Mouse (Mus musculus): ENCODE measurements around the gene D6Wsu163e.

Gene D6Wsu163e

DNA sequence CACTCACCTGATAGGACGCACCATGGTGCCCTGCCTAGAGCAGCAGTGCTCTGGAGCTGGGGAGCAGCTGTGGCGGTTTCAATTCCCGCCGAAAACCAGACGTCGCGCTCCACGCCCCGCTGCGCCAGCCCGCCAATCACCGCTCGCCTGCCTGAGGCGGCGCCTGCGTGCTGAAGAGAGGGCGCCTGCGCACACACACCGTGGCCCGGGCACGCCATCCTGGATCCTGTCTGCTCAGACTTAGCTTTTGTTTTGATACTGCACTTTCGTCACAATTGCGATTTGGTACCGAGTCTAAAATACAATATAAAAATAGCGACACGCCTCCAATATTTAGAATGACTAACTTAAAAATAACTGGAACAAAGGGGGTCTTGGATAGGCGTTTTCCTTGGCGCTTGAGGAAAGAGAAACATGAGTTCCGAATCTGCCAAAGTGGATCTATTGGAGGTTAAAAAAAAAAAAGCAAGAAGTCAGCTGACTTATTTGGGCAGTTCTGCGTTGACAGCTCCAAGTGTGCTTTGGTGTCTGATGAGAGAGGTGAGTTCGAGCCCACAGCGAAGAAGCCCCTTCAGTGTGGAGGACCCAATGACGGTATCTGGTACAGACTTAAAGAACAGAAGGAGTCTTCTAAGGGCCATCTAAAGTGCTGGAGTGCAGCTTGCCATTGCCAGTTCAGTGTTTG is at the start of gene D6Wsu163e, which contains the start of gene Rad51ap1:
Gene D6Wsu163e (plus strand): TSS at position 476 of the 685 bp plus-strand sequence.
Gene Rad51ap1 (minus strand): TSS at position 101 of the 685 bp plus-strand sequence.
- peak; percentile 96 for DNase-seq (ENCODE audit: low spot score)

DNA sequence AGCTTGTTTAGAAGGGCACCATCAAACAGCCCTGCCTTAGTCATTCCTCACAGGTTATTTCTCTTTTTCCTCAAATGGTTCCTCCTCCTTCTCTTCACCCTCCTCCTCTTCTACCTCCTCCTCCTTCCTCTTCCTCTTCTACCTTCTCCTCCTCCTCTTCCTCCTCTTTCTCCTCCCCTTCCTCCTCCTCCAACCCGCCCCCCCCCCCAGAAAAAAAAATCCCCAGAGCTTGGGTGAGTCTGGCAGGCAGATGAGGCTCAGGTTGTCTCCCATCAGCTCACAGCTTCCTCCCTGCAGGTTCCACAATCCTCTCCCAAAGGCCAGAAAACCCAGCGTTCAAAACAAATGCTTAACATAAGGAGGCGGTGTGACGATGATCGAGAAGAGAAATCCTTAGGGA is 32.4 kb upstream of the D6Wsu163e start:
- no peak for DNase-seq (ENCODE audit: low spot score)

DNA sequence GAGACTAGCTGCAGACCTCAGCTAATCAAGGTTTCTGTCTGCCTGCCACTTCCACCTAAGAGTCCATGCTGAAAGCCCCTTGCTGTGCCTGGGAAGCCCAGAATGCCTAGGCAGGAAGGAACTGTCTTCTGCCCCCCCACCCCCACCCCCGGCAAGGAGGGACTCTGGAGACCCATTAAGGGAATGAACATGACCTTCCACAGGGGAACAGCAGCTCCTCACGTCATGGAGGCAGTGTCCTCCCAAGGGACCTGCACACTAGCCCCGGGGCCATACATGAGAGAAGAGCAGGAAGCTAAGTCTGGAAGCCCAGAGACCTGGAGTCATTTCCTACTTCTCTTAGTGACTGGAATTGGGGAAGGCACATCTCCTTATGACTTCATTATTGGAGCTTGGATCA is 31.9 kb upstream of the D6Wsu163e start:
- no peak for DNase-seq (ENCODE audit: low spot score)

DNA sequence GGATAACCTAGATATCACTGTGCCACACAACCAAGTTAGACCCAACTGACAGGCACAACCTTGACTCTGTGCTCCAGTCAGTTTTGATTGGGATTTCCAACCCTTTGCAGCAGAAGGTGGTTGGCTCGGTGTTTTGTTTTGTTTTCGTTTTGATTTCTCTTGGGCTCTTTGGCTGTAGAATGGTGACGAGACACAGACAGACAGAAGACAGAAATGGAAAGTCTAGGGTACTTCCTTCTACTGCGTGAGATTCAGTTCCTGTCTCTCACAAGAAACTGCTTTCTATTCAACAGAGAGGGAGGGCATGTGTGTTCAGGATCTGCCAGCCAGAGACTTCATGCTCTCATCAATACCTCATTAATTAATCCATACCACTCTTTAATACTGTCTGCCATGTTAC is 29.0 kb upstream of the D6Wsu163e start:
- no peak for DNase-seq (ENCODE audit: low spot score)

DNA sequence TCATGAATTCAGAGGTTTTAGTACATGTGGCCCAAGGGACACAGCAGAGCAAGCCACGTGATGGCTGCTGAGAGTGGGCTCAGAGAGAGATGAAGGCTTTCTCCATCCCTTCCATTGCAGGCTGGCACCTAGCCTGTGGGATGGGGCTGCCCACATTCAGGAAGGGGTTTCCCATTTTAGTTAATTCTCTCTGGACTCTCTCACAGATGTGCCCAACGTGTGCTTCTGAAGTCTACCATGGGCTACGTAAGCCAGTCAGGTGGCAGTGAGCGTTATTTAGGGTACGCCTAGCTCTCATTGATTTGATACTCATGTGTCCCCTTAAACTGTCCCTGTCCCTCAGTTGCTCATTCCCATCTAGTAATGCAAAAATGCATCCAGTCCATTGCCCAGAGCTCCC is 24.8 kb upstream of the D6Wsu163e start:
- DNase-seq (ENCODE audit: low spot score): no peak

DNA sequence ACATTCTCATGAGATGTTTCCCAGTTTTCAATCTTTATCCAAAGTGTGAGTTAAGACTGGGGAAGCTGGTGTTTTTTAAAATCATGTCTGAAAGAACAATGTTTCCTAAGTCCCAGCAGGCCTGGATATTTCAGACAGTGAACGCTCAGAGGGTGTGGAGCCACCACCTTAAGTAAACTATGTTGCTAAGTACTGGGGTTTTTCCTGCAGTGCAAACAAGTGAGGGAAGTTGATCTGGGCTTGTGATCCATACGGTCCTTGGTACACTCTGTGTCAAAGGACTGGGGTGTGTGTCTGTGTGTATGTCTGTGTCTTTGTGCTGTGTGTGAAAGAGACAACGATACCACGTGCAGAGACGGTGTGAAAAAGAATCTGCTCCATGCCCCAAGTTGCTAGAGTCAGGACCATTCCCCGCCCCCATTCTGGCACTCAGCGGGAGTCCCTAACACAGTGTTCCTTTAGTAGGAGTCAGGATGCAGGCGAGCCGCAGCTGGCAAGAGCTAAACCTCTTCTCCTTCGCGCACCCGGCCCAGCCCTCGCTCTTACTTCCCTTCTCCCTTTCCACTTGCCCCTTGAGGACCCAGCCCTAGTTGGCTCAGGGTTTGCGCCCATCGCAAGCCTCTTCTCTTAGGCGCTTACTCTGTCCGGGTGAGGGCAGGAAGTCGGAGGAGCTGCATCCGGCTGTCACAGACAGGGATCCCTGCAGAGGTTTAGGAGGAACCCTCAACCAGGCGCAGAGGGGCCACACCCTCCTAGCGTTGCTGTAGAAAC is 18.5 kb upstream of the D6Wsu163e start, which contains the start of gene Dyrk4:
Gene Dyrk4 (minus strand): TSS at position 729 of the 771 bp plus-strand sequence.
- DNase-seq (ENCODE audit: low spot score): peak; percentile 13

DNA sequence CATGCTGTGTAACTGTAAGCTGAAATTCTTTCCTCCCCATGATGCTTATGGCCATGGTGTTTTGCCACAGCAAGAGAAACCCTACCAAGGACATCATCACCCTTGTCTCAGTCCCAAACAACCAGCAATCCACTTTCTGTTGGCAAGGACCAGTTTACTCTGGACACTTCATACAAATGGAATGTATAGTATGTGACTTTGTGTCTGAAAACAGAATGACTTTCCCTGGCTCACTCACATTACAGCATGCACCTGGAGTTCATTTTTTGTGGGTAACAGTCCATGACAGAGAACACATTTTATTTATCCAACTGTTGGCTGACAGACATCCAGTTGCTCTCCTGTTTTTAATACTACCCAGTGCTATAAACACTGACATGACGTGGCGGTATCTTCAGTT is 6.9 kb upstream of the D6Wsu163e start:
- DNase-seq (ENCODE audit: low spot score): no peak

DNA sequence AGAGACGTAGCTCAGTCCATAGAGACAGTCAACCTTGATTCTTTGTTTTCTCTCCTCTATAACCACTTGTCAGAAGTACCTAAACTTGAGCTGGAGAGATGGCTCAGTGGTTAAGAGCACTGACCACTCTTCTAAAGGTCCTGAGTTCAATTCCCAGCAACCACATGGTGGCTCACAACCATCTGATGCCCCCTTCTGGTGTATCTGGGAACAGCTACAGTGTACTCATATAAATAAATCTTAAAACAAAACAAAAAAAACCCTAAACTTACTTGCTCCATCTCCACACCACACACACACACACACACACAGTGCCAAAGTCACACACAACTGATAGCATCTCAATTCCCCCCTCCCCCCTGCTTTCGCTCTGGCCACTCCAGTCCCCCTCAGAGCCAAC is 1.7 kb upstream of the D6Wsu163e start:
- DNase-seq (ENCODE audit: low spot score): no peak

DNA sequence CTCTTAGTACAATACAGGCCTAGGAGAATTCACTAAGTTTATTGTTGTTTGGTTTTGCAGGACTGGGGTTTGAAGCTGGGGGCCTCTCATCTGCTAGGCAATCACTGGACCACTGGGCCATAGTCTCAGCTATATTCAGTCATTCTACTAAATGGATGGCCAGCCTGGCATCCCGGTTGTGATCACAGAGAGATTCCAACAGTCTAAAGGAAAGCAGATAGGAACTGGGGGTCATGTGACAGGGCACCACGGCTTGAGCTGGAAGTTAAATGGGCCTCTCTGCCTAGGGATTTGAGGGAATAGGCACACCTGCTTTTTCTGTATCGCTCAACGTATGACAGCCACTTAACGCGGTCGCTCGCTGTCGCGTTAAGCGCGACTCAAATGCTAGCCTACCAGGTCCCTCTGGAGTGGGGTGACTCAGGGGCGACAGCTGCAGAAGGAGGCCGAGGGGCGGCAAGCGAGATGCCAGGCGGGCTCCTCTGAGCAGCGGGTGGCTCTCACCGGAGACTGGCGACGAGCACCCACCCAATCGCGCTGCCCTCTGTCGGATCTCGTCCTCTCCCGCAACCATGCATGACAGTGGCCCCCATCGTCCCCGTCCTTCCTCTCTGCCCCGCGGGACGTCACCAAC is 792 bp upstream of the D6Wsu163e start:
- no peak for DNase-seq (ENCODE audit: low spot score)

DNA sequence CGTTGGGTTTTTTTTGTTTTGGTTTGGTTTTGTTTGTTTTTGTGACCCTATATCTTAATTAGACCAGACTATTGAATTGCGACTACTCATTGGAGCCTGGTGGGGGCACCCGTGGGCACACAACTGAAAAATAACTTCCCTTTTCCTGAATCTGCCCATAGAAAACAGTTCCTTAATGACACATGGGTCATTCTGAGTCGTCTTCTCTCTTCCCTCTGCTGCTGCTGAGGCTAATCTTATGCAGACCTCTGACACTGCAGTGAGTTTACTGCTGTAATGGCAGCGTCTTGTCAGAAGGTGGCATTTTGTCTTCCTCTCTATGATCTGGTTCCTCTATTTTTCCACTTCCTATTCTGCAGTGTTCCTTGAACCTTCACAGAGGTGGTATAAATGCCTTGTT is 689 bp downstream of the D6Wsu163e start:
- DNase-seq (ENCODE audit: low spot score): no peak

DNA sequence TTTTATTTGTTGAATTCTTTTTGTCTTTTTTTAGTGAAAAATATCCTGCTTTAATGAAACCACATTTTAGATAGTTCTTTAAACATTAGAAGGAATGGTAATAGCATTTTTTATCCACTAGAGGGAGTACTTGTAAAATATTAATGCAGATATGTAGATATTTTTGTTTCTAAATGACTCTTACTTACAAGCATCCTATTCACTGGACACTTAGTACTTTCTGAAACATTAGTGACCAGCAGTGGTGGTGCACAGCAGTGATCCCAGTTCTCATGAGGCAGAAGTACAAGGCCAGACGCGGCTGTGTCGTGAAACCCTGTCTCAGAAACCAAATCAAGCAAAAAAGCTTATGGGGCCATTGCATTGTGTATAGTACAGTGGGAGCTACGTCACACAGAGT is 8.6 kb downstream of the D6Wsu163e start:
- DNase-seq (ENCODE audit: low spot score): no peak

DNA sequence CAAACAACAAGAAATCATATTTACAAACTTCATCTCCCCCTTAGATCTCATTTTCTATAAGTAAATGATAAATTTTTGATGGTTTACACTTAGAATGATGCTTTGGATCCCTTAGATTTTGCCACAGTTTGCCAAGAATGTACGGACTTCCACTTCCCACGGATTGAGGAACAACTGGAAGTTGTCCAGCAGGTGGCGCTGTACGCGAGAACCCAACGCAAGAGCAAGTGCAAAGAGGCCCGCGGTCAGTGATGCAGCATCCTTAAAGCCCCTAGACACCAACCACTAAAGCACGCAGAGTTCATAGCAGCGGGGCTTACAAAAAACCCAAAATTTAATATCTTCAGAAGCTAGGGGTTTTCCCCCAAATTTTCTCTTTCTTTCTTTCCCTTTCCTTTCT is 16.0 kb downstream of the D6Wsu163e start:
- DNase-seq (ENCODE audit: low spot score): peak; percentile 52

DNA sequence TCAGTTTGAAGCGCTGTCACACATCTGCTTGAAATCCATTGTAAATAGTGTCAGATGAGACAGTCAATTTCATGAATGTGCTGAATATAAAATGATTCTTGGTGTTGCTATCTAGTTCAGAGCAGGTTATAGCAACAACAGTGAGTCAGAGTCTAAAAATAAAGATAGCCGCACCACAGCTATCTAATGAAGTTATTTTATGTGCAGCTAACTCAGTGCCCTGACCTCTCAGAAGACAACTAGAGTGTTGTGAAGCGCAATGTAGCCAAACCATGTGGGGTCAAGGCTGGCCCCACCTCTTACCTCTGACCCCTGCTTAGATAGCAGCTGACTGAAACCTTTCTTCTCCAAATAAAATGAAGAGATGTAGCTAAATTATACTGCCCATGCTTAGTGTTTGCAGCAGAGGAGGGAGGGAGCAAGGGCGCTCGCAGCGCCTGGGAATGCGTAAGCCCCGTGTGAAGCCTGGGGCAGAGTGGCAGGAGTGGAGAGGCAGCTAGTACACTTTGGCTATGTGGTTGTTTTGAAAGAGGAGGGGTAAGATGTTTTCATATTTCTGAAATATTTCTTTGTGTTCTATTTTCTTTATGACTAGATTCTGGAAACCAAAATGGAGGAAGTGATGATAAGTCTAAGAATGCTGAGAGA is 21.7 kb downstream of the D6Wsu163e start:
- DNase-seq (ENCODE audit: low spot score): no peak

DNA sequence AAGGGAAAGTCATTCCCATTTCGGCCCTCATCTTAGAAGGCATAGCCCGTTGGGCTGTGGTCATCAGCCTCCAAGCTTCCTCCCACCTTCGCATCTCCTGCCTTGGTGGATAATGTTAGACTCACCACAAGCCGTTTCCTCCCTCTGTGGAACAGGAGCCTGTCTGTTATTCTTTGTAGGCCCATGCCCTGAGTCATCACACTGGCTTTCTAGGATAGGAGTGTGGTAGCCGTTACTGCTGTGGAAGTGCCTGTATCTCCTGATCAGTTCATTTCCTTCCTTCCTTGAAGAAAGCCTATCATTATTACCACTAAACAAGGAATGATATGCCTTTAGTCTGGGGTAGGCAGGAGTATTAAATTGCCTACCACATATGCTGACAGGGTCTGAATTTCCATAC is 22.9 kb downstream of the D6Wsu163e start:
- no peak for DNase-seq (ENCODE audit: low spot score)

DNA sequence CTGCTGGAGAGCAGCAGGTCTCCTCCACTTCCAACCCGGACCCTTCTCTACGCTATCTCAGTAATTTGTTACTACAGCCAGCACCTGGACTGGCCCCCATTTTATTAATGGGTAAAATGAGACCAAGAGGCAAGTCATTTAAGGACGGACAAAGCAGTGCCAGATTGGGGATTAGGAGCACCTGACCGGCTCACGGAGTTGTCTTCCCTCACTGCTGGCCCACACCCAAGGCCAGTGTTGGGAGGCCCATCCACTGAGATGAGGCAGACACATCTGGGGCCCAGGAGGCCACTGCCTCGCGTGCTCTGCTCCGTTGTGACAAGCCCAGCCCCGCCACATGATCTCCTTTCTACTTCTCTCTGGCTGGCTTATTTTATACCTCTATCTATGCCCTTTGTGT is 23.7 kb downstream of the D6Wsu163e start:
- DNase-seq (ENCODE audit: low spot score): no peak

DNA sequence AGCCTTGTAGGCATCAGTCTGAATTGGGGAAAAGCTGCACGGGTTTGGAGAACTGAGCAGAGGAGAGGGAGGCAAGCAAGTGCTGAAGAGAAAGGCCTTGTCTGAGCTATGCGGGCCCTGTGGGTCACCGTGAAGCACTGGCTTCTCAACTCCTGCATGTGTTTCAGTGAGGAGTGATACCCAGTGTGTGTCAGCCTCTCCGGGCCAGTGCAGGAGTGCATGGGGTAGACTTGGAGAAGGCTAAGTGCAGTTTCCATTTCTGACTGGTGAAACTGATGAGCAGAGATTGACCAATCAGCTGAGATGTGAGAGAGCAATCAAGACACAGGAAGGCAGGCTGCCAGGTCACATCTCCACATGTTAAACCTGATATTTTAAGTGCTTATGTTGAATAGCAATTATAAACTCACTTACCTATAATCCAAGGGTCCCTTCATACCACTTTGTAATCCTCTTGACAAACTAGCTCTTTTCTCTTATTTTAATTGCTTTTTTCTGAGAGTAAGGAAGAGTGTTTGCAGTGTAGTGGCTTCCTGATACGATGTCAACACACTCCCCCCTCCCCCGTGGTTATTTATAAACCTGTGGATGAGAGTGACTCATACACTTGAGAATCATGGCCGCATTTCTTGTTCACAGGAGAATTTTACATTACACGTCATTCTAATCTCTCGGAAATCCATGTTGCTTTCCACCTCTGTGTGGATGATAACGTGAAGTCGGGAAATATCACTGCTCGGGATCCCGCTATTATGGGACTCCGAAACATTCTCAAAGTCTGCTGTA is 26.7 kb downstream of the D6Wsu163e start:
- no peak for DNase-seq (ENCODE audit: low spot score)

DNA sequence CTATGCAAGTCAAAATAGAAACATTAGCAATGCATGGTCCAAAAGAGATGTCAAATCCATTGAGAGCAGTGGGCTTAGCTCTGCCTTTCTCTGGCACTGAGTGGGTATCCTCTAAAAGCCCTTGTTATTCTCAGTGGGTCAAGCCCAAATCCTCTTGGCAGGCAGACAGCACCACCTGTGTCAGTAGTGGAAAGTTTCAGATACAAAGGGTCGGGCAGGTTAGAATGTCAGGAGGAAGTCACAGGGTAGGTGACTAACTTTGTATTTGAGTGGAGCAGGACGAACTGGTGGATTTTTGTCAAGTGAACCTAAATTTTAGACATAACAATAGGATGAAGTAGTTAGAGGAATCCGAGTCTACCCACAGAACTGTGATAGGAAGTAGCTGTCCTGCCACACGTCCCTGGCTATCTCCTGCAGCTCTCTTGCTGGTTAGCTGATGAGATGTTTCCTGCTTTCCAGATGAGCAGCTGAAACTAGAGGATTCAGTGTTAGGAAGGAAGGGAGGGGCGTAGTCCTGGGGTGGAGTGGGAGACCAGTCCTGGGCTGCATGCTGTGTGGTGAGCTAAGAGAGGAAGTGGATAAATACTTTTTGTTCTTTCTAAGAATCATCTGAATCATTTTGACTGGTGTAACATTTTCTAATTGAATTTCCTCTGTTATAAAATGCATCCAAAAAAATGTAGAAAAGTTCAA is 41.9 kb downstream of the D6Wsu163e start:
- no peak for DNase-seq (ENCODE audit: low spot score)

DNA sequence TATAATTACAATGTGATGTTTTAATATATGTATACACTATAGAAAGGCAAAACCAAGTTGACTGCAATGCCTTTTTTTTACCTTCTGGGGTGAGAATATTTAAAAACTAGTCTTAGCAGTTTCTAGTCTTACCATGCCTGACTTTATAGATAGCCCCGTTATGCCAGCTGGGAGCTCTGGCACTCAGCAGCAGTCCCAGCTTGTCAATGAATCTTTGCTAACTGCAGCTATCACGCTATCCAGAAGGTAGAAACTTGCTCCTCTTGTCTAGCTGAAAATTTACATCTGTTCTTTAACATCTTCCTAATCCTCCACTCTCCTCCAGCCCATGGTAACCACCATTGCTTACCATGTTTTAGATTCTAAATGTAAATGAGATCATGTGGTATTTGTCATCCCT is 53.9 kb downstream of the D6Wsu163e start:
- DNase-seq (ENCODE audit: low spot score): no peak

DNA sequence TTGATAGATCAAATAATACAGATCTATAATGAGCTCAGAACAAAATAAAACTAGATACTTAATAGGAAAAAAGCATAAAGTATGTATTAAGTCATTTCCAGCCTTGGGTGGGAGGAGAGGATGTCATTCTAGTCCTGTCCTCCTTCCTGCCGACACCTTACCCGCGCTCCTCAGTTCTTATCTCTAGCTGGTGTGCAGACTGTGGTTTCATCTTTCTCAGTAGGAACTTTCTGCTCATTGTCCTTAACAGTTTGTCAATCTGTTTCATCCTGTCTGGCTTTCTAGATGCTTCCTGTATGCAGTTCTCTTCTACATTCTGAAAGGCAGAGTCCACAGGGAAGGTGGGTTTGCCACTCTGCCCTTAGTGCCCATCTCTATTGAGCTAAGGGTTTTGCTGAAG is 55.7 kb downstream of the D6Wsu163e start:
- no peak for DNase-seq (ENCODE audit: low spot score)

DNA sequence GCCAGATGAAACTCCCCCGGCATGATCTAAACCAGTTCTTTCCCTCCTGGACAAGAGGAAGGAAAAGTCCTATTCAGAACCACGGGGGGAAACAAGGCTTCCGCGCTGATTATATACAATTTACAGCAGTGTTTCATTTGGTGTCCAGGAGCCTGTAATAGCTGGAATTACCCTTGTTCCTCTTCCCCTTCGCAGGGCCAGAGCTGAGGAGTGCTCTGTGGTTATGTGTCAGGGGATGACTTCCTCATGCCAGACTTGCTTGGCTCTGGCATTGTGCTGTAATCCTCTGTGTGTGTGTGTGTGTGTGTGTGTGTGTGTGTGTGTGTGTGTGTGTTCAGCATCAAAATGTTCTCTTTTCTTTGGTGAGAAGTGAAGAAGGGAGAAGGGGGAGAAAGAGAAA is 56.6 kb downstream of the D6Wsu163e start:
- no peak for DNase-seq (ENCODE audit: low spot score)

DNA sequence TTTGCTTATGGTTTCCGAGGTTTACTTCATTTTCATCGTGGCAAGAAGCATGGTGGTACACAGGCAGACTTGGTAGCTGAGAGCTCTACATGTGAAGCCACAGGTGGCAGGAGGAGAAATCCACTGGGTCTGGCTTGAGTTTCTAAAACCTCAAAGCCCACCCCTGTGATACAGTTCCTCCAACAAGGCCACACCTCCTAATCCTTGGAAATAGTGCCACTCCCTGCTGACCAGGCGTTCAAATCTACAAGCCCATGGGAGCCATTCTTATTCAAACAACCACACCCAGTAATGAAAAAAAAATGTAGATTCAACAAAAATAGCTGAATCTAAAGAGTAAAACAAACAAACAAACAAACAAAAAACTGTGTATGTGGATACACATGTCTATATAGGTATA is 65.9 kb downstream of the D6Wsu163e start:
- no peak for DNase-seq (ENCODE audit: low spot score)
